Mouse (Mus musculus) spleen, postnatal 14 days (tissue): ENCODE data around the gene Duox1.
"Not testable (repeated sequence)": the region's sequence is repeated elsewhere in the genome, so short reads cannot be mapped to it uniquely, and the experiment has no call there.

Experiments used
- DNase-seq, 2 experiments: peaks; one replicate each; pipeline ENCODE4 v3.0.0; 2021 to 2022; ENCODE audit warnings: low spot score in 2 of 2

Duox1 gene

GRCm38 (mm10) chr2:122311561-122311960 is 3.9 kb upstream of the Duox1 start:
- DNase-seq, result no peak

GRCm38 (mm10) chr2:122312722-122313417 is 2.6 kb upstream of the Duox1 start:
- peak; percentile 30 to 53 for DNase-seq

- no peak for DNase-seq
Measured at GRCm38 (mm10) chr2:122313536-122313935, 1.9 kb upstream of the Duox1 start, which contains the start of gene Duoxa1. Gene Duoxa1, minus strand, starts transcription at chr2:122313730.

GRCm38 (mm10) chr2:122317384-122317783 is 1.9 kb downstream of the Duox1 start:
- no peak for DNase-seq

GRCm38 (mm10) chr2:122323960-122324359 is 8.5 kb downstream of the Duox1 start:
- no peak for DNase-seq

- no peak for DNase-seq
Measured at GRCm38 (mm10) chr2:122324586-122324985, 9.1 kb downstream of the Duox1 start.

GRCm38 (mm10) chr2:122325361-122325760 is 9.9 kb downstream of the Duox1 start:
- DNase-seq, result no peak

- DNase-seq, result no peak
Measured at GRCm38 (mm10) chr2:122327986-122328385, 12.5 kb downstream of the Duox1 start.

- DNase-seq, result not testable (repeated sequence)
Measured at GRCm38 (mm10) chr2:122330317-122330716, 14.8 kb downstream of the Duox1 start.

GRCm38 (mm10) chr2:122332222-122332621 is 16.8 kb downstream of the Duox1 start:
- no peak for DNase-seq

GRCm38 (mm10) chr2:122334170-122334569 is 18.7 kb downstream of the Duox1 start:
- DNase-seq, result peak in 1 of 2 experiments; percentile 18

GRCm38 (mm10) chr2:122337291-122337690 is 21.8 kb downstream of the Duox1 start:
- DNase-seq, result no peak

- DNase-seq, result no peak
Measured at GRCm38 (mm10) chr2:122345106-122345893, 29.8 kb downstream of the Duox1 start.

- not testable (repeated sequence) for DNase-seq
Measured at GRCm38 (mm10) chr2:122346164-122346563, 30.7 kb downstream of the Duox1 start.

- no peak for DNase-seq
Measured at GRCm38 (mm10) chr2:122347257-122347656, 31.8 kb downstream of the Duox1 start.

- DNase-seq, result peak; percentile 71 to 81
Measured at GRCm38 (mm10) chr2:122348531-122349131, 33.2 kb downstream of the Duox1 start.

- DNase-seq, result peak in 1 of 2 experiments; percentile 15
Measured at GRCm38 (mm10) chr2:122349136-122349785, 33.8 kb downstream of the Duox1 start.

- DNase-seq, result no peak
Measured at GRCm38 (mm10) chr2:122351156-122351930, 35.9 kb downstream of the Duox1 start.

- no peak for DNase-seq
Measured at GRCm38 (mm10) chr2:122351931-122352329, 36.5 kb downstream of the Duox1 start.

- no peak for DNase-seq
Measured at GRCm38 (mm10) chr2:122352992-122353391, 37.5 kb downstream of the Duox1 start.

GRCm38 (mm10) chr2:122353765-122354164 is 38.3 kb downstream of the Duox1 start:
- DNase-seq, result no peak
